In the genomic region with DNA sequence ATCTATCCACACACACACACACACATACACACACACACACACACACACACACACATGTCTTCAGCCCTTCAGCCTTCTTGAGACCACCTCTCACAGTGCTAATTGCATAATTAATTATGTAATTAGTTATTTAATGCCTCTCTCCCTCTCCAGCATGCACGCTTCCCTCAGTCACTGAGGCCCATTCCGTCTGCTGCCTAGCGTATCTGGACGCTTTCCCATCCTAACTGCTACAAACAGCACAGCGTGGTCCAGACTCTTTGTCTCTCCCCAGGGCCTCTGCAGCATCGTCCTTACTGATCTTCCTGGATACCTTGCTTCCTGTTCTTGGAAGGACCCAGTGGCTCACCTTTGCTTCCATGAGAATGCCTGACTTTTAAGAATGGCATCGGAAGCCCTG, we compare ENCODE assay signal across 26 mouse cellular contexts.
DNase-seq lines count a peak whose midpoint lies in the region; ATAC-seq lines count a peak whose summit lies in the region.
"Had no signal": no experiment of that assay in that cellular context is flagged by ENCODE, and none has a peak within 500 bp of the region (broad histone marks: within the 10 kb centered on the region; RNA-seq: fewer than 3 reads in every experiment).

No protein-coding gene starts in this region.

- no peaks in the 10 kb centered on the region for H3K27me3 ChIP-seq in forebrain, embryonic 14.5 days (replicated peaks; ENCODE audit: control insufficient read depth, insufficient read depth, low read length)
- peaks cover 6% of the 10 kb centered on the region; the same call in 1 of the 2 replicates for H3K27me3 ChIP-seq in forebrain, embryonic 10.5 days (ENCODE audit: poor library complexity, severe bottlenecking)
- no peaks in the 10 kb centered on the region for H3K27me3 ChIP-seq in hindbrain, embryonic 14.5 days (ENCODE audit: control insufficient read depth, insufficient read depth, low read length)
- H3K27me3 ChIP-seq in hindbrain, embryonic 12.5 days: no peaks in the 10 kb centered on the region
- 0 out of 2 replicates have a peak, but pooled peaks cover 6% of the 10 kb centered on the region for H3K27me3 ChIP-seq in midbrain, embryonic 10.5 days (ENCODE audit: low read depth, poor library complexity, severe bottlenecking)
- H3K27me3 ChIP-seq in midbrain, embryonic 16.5 days (ENCODE audit: control insufficient read depth, insufficient read depth, low read depth, low read length): no peaks in the 10 kb centered on the region
- H3K27me3 ChIP-seq: heart, embryonic 12.5 days; heart, embryonic 15.5 days; Patski had no signal

- H3K4me2 ChIP-seq in forebrain, embryonic 14.5 days (ENCODE audit: low read length): no peak overlapping the region
- H3K4me2 ChIP-seq in hindbrain, embryonic 14.5 days (replicated peaks): no peak overlapping the region
- H3K4me2 ChIP-seq in hindbrain, embryonic 12.5 days (replicated peaks): no peak overlapping the region
- no peak overlapping the region for H3K4me2 ChIP-seq in midbrain, embryonic 16.5 days (ENCODE audit: low read length)
- H3K4me2 ChIP-seq: heart, embryonic 12.5 days; heart, embryonic 15.5 days had no signal

- no peak overlapping the region for H3K9ac ChIP-seq in forebrain, embryonic 14.5 days (ENCODE audit: low read length)
- no peak overlapping the region for H3K9ac ChIP-seq in hindbrain, embryonic 14.5 days
- no peak overlapping the region for H3K9ac ChIP-seq in hindbrain, embryonic 12.5 days
- no peak overlapping the region for H3K9ac ChIP-seq in midbrain, embryonic 16.5 days (ENCODE audit: low read depth, low read length)
- H3K9ac ChIP-seq: heart, embryonic 12.5 days; heart, embryonic 15.5 days had no signal

- no peak overlapping the region for H3K4me3 ChIP-seq in forebrain, embryonic 14.5 days (ENCODE audit: low read depth, low read length)
- H3K4me3 ChIP-seq in forebrain, embryonic 10.5 days: no peak overlapping the region
- no peak overlapping the region for H3K4me3 ChIP-seq in hindbrain, embryonic 14.5 days (replicated peaks; ENCODE audit: low read length)
- no peak overlapping the region for H3K4me3 ChIP-seq in hindbrain, embryonic 12.5 days
- H3K4me3 ChIP-seq in midbrain, embryonic 10.5 days: no peak overlapping the region
- no peak overlapping the region for H3K4me3 ChIP-seq in midbrain, embryonic 16.5 days (ENCODE audit: low read depth, low read length)
- H3K4me3 ChIP-seq: heart, embryonic 12.5 days; heart, embryonic 15.5 days; hindbrain, embryonic 10.5 days had no signal

- no peaks in the 10 kb centered on the region for H3K9me3 ChIP-seq in forebrain, embryonic 14.5 days (replicated peaks; ENCODE audit: control insufficient read depth, low read length)
- H3K9me3 ChIP-seq in forebrain, embryonic 10.5 days: no peaks in the 10 kb centered on the region
- H3K9me3 ChIP-seq in hindbrain, embryonic 14.5 days (ENCODE audit: control insufficient read depth, low read length): no peaks in the 10 kb centered on the region
- H3K9me3 ChIP-seq in hindbrain, embryonic 12.5 days (replicated peaks): no peaks in the 10 kb centered on the region
- H3K9me3 ChIP-seq in midbrain, embryonic 10.5 days (replicated peaks): no peaks in the 10 kb centered on the region
- no peaks in the 10 kb centered on the region for H3K9me3 ChIP-seq in midbrain, embryonic 16.5 days (replicated peaks; ENCODE audit: control insufficient read depth, low read length, poor library complexity, severe bottlenecking)
- H3K9me3 ChIP-seq: G1E; heart, embryonic 12.5 days; heart, embryonic 15.5 days; hindbrain, embryonic 10.5 days had no signal

- WGBS in forebrain, embryonic 14.5 days: 56% methylated on average over 7 of the region's 7 CpGs
- 93% methylated on average over 7 of the region's 7 CpGs for WGBS in forebrain, embryonic 10.5 days
- 54% methylated on average over 7 of the region's 7 CpGs for WGBS in hindbrain, embryonic 14.5 days
- 79% methylated on average over 7 of the region's 7 CpGs for WGBS in hindbrain, embryonic 12.5 days
- WGBS in midbrain, embryonic 10.5 days: 91% methylated on average over 7 of the region's 7 CpGs
- 74% methylated on average over 7 of the region's 7 CpGs for WGBS in midbrain, embryonic 16.5 days

- no peak overlapping the region for H3K27ac ChIP-seq in forebrain, embryonic 14.5 days (ENCODE audit: low read depth, low read length)
- no peak overlapping the region for H3K27ac ChIP-seq in forebrain, embryonic 10.5 days
- no peak overlapping the region for H3K27ac ChIP-seq in hindbrain, embryonic 14.5 days
- H3K27ac ChIP-seq in hindbrain, embryonic 12.5 days: no peak overlapping the region
- peak overlapping the region; percentile 71 for H3K27ac ChIP-seq in midbrain, embryonic 10.5 days (replicated peaks)
- no peak overlapping the region for H3K27ac ChIP-seq in midbrain, embryonic 16.5 days (ENCODE audit: low read length)
- H3K27ac ChIP-seq: heart, embryonic 15.5 days; hindbrain, postnatal 0 days had no signal

- H3K36me3 ChIP-seq in forebrain, embryonic 14.5 days (ENCODE audit: control insufficient read depth, insufficient read depth, low read length): no peaks in the 10 kb centered on the region
- H3K36me3 ChIP-seq in forebrain, embryonic 10.5 days (replicated peaks): no peaks in the 10 kb centered on the region
- H3K36me3 ChIP-seq in hindbrain, embryonic 14.5 days (replicated peaks; ENCODE audit: control insufficient read depth, insufficient read depth): no peaks in the 10 kb centered on the region
- no peaks in the 10 kb centered on the region for H3K36me3 ChIP-seq in hindbrain, embryonic 12.5 days
- no peaks in the 10 kb centered on the region for H3K36me3 ChIP-seq in midbrain, embryonic 10.5 days
- no peaks in the 10 kb centered on the region for H3K36me3 ChIP-seq in midbrain, embryonic 16.5 days (ENCODE audit: control insufficient read depth, insufficient read depth, low read length)
- H3K36me3 ChIP-seq: G1E; heart, embryonic 12.5 days; heart, embryonic 15.5 days; hindbrain, embryonic 10.5 days had no signal

- DNase-seq in forebrain, embryonic 14.5 days (ENCODE audit: low spot score): peak; percentile 64
- no peak for DNase-seq in forebrain, embryonic 10.5 days (ENCODE audit: extremely low spot score, low spot score)
- DNase-seq in hindbrain, embryonic 14.5 days (ENCODE audit: low spot score): no peak
- DNase-seq in midbrain, embryonic 10.5 days (ENCODE audit: low spot score): no peak
- no peak for DNase-seq in thymus, postnatal 10 days (ENCODE audit: low spot score in 2 of 2)
- DNase-seq: adrenal gland, postnatal 10 days; adrenal gland, postnatal 36 days; B cell, adult 2 months; cerebellum, adult 11-12 months; cerebellum, adult 8-10 months; cerebellum, postnatal 36 days; gastrocnemius, postnatal 25 days; heart, adult 18-20 months; heart, postnatal 10 days; heart, postnatal 36 days; kidney, adult 18-20 months had no signal

- peaks cover 5% of the 10 kb centered on the region; the same call in 1 of the 2 replicates for H3K4me1 ChIP-seq in forebrain, embryonic 14.5 days (ENCODE audit: control insufficient read depth, insufficient read depth, low read length)
- peaks cover 18% of the 10 kb centered on the region for H3K4me1 ChIP-seq in forebrain, embryonic 10.5 days
- peaks cover 21% of the 10 kb centered on the region for H3K4me1 ChIP-seq in hindbrain, embryonic 14.5 days (replicated peaks; ENCODE audit: control insufficient read depth, insufficient read depth, low read length)
- peaks cover 14% of the 10 kb centered on the region; the same call in 1 of the 2 replicates for H3K4me1 ChIP-seq in hindbrain, embryonic 12.5 days
- peaks cover 39% of the 10 kb centered on the region for H3K4me1 ChIP-seq in midbrain, embryonic 10.5 days
- H3K4me1 ChIP-seq in midbrain, embryonic 16.5 days (ENCODE audit: control insufficient read depth, insufficient read depth, low read length): peaks cover 3% of the 10 kb centered on the region; the same call in 1 of the 2 replicates

- ATAC-seq in forebrain, embryonic 14.5 days: peak; percentile 62; the same call in 1 of the 2 replicates
- 0 out of 2 replicates have a peak, but pooled peaks have one; percentile 25 for ATAC-seq in hindbrain, embryonic 14.5 days (ENCODE audit: low FRiP score)
- ATAC-seq in hindbrain, embryonic 12.5 days (ENCODE audit: low FRiP score): no peak
- ATAC-seq in midbrain, embryonic 16.5 days: no peak
- ATAC-seq: hindbrain, postnatal 0 days; inflammation-experienced regulatory T-cells, adult 6 months; intestine, embryonic 16.5 days; Patski had no signal

Comparison
In these comparisons a context has a peak if more than half of its experiments do, and no peak if none do; other contexts are left out.
1. ATAC-seq: peak in forebrain, embryonic 14.5 days (single experiment) and hindbrain, embryonic 14.5 days (single experiment); none in hindbrain, embryonic 12.5 days (single experiment) and midbrain, embryonic 16.5 days (single experiment).